Mouse (Mus musculus) C2C12 (cell line): Measurements from ENCODE around the gene Rps26. TPM values are rescaled to one million over a fixed set of nuclear protein-coding genes. Genes with fewer than 3 reads are reported as not detected.

Experiments used
- H3K27me3 ChIP-seq: one replicate; pipeline ENCODE4 v1.6.1; 2011; ENCODE audit not compliant: control insufficient read depth, insufficient read depth, insufficient read length
- H3K36me3 ChIP-seq: one replicate; pipeline ENCODE4 v1.6.1; 2011; ENCODE audit not compliant: control insufficient read depth, insufficient read depth
- H3K4me3 ChIP-seq: one replicate; pipeline ENCODE4 v1.5.1; 2011; ENCODE audit warnings: mild to moderate bottlenecking, control low read depth; ENCODE audit not compliant: poor library complexity, insufficient read depth, severe bottlenecking
- H3K79me2 ChIP-seq: one replicate; pipeline ENCODE4 v1.6.1; 2011; ENCODE audit not compliant: control insufficient read depth, insufficient read depth
- H3K79me3 ChIP-seq: one replicate; pipeline ENCODE4 v1.6.1; 2011; ENCODE audit warnings: low read depth, control low read depth
- H3ac ChIP-seq: one replicate; pipeline ENCODE3; 2011; ENCODE audit warnings: low read depth; ENCODE audit not compliant: control insufficient read depth, insufficient read length
- CEBPB ChIP-seq: IDR thresholded peaks from one replicate; pipeline ENCODE4 v1.6.1; 2011; ENCODE audit warnings: low read depth, mild to moderate bottlenecking, control low read depth, moderate library complexity
- CTCF ChIP-seq: IDR thresholded peaks from one replicate; pipeline ENCODE4 v1.5.1; 2011; ENCODE audit not compliant: control insufficient read depth, insufficient read depth, insufficient read length
- FOSL1 ChIP-seq: IDR thresholded peaks from one replicate; pipeline ENCODE4 v1.8.0; 2011; ENCODE audit warnings: mild to moderate bottlenecking, low read length; ENCODE audit not compliant: poor library complexity, insufficient read depth, severe bottlenecking
- MAX ChIP-seq: IDR thresholded peaks from one replicate; pipeline ENCODE4 v1.6.1; 2011; ENCODE audit warnings: mild to moderate bottlenecking, control low read depth
- MYOD1 ChIP-seq: IDR thresholded peaks from one replicate; pipeline ENCODE4 v1.6.1; 2011; ENCODE audit warnings: low read depth; ENCODE audit not compliant: control insufficient read depth, insufficient read length
- MYOG ChIP-seq: IDR thresholded peaks from one replicate; pipeline ENCODE4 v1.6.1; 2011; ENCODE audit not compliant: control insufficient read depth, insufficient read length; ENCODE audit errors: extremely low read depth
- USF1 ChIP-seq: IDR thresholded peaks from one replicate; pipeline ENCODE4 v1.6.1; 2011; ENCODE audit warnings: low read depth, mild to moderate bottlenecking, control low read depth, moderate library complexity
- polyA plus RNA-seq: library from polyadenylated mRNA; unstranded; fragments of >200 nt; fragmentation: generic; extraction: Trizol; gene quantifications from one replicate; pipeline ENCODE4 v1.2.1, GENCODE M21; 2012; ENCODE audit warnings: missing spikeins

Rps26 gene
- polyA plus RNA-seq, 1 experiment: 2,179 TPM

DNA sequence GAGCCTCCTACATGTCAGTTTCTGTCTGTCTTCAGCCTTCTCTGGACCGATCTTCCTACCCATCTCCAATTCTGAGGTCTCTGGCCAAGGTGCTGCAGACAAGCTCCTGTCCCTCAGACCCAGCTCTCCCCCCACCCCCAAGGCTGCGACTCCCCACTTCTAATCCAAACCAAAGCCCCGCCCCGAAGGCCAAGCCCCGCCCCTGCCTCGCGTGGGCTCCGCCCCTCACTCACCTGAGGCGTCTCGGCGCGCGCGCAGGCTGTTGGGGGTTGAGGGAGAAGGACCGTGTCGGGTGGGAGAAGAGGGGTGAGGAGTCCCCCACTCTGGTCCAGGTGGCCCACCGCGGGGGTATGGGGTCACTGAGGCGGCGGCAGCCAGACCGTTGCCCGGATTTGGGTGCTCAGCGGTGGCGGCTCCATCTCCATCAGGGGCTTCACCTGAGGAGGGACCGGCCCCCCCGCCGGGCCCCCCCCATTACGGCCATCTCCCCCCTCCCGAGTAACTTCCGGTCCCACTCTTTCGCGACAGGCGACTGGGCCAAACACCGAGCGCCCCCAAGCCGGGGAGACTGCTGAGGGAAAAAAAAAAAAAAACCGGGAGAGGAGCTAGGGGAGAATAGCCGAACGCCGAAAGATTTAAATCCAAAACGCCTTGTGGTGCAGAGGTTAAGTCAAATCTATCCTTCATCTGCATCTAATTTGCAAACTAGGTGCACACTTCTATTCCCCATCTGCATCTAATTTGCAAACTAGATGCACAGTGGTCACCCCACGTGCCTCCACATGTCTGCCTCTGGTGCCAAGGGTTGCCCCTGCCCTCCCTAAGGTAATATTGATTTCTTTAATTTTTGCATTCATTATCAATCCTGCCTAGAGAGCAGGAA, 42.5 kb upstream of the Rps26 start:
- Histone ChIP-seq H3K79me2 (no peaks in the 10 kb centered on the region), H3K79me3 (no peaks in the 10 kb centered on the region), H3K4me3 (no peak overlapping the region), H3ac (no peak overlapping the region), H3K36me3 (no peaks in the 10 kb centered on the region), H3K27me3 (no peaks in the 10 kb centered on the region)
- no peak for TF ChIP-seq MYOG
- TF ChIP-seq USF1: no peak
- no peak for TF ChIP-seq CTCF
- TF ChIP-seq FOSL1: no peak
- no peak for TF ChIP-seq MYOD1
- no peak for TF ChIP-seq CEBPB
- no peak for TF ChIP-seq MAX

DNA sequence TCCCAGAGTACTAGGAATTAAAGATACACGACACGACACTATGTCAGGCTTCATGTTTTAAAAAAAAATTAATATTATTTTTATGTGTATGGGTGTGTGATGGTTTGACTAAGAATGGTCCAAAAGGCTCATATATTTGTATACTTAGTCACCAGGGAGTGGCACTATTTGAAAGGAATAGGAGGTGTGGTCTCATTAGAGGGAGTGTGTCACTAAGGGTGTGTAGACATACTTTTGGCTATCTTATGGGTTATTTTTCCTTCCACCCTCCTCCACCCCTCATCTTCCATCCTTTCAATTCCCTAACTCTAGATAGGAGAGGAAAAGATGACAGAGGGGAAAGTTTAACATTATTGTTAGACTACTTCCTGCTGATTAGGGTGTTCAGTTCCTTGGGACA, 39.3 kb upstream of the Rps26 start:
- no peak overlapping the region for H3ac ChIP-seq
- no peaks in the 10 kb centered on the region for H3K79me2 ChIP-seq
- no peaks in the 10 kb centered on the region for H3K36me3 ChIP-seq
- no peak overlapping the region for H3K4me3 ChIP-seq
- no peaks in the 10 kb centered on the region for H3K79me3 ChIP-seq
- no peak for TF ChIP-seq USF1
- no peak for TF ChIP-seq CEBPB
- no peak for TF ChIP-seq MYOG
- TF ChIP-seq MYOD1: no peak
- TF ChIP-seq MAX: no peak
- no peak for TF ChIP-seq FOSL1
- TF ChIP-seq CTCF: no peak
- no peaks in the 10 kb centered on the region for H3K27me3 ChIP-seq

DNA sequence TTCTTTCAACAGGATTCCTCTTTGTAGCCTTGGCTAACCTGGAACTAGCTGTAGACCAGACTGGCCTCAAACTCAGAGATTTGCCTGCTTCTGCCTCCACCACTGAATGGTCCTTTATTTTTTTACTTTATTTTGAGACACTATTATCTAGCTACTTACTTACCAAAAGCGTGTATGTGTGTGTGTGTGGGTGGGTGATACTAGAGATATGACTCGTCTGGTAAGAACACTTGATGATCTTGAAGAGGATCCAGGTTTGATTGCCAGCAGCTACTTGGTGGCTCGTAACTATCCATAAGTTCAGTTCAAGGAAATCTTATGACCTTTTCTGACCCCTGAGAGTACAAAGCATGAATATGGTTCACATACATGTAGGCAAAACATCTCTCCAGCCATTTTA, 38.8 kb upstream of the Rps26 start:
- no peaks in the 10 kb centered on the region for H3K79me3 ChIP-seq
- no peaks in the 10 kb centered on the region for H3K27me3 ChIP-seq
- TF ChIP-seq USF1 (no peak), MYOG (no peak), MYOD1 (no peak), CEBPB (no peak)
- no peaks in the 10 kb centered on the region for H3K79me2 ChIP-seq
- no peaks in the 10 kb centered on the region for H3K36me3 ChIP-seq
- H3K4me3 ChIP-seq: no peak overlapping the region
- H3ac ChIP-seq: no peak overlapping the region

DNA sequence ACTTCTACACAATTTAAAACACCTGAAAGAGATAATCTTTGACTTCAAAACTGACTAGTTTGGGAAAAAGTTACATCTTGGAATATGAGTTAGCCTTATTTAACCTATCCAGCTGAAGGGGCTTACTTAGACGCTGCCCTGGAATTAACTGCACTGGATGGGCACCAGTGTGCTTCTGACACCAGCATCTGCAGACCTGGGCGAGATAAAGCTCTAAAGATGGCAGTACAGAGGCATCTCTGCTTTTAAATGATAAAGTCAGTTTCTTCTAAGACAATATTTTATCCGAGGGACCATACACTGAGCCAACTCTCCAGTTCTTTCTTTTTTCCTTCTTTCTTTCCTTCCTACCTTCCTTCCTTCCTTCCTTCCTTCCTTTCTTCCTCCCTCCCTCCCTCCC, 38.3 kb upstream of the Rps26 start:
- no peaks in the 10 kb centered on the region for H3K79me2 ChIP-seq
- H3K36me3 ChIP-seq: no peaks in the 10 kb centered on the region
- no peak overlapping the region for H3K4me3 ChIP-seq
- no peak overlapping the region for H3ac ChIP-seq
- TF ChIP-seq MYOD1: no peak
- TF ChIP-seq USF1: no peak
- no peak for TF ChIP-seq MAX
- no peak for TF ChIP-seq FOSL1
- TF ChIP-seq CEBPB: no peak
- no peak for TF ChIP-seq MYOG
- TF ChIP-seq CTCF: no peak
- H3K27me3 ChIP-seq: no peaks in the 10 kb centered on the region
- no peaks in the 10 kb centered on the region for H3K79me3 ChIP-seq

DNA sequence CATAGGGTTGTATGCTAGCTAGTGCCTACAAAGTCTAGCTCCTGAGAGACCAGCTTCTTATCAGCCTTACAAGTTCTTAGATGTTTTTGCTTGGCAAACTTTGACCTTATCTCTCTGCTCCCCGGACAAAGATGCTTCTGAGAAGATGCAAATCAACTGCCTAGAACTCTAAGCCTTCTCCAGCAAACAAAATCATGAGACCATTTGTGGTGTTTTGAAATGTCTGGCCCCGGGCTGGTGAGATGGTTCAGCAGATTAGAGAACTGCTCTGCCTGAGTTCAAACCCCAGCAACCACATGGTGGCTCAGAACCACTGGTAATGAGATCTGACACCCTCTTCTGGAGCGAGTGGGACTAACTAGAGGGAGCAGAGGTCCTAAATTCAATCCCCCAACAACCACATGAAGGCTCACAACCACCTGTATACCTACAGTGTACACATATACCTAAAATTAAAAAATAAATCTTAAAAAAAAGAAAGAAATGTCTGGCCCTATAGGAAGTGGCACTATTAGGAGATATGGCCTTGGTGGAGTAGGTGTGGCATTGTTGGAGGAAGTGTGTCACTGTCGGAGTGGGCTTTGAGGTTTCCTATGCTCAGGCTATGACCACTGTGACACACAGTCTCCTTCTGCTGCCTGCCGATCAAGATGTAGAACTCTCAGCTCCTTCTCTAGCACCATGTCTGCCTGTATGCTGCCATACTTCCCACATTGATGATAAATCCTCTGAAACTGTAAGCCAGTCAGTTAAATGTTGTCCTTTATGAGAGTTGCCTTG, 37.1 kb upstream of the Rps26 start:
- TF ChIP-seq CEBPB: no peak

DNA sequence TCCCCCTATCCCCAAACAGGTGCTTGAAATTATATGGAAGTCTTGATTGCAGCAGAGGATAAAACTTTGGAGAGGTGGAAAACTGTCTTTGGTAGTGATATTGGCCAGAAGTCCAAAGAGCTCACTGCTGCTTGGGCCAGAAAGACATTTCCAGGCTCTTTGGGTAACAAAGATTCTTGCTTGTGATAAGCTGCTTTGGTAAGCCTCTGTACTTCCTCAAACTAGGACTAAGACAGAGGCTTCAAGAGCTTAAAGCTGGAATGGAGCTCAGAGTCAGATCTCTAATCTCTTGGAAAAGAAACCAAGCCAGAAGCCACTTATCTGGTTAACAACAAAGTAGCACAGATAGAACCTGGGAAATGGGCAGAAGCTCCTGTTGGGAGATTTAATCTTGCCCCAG, 35.9 kb upstream of the Rps26 start:
- H3K79me3 ChIP-seq: no peaks in the 10 kb centered on the region
- H3K79me2 ChIP-seq: no peaks in the 10 kb centered on the region
- no peaks in the 10 kb centered on the region for H3K36me3 ChIP-seq
- no peak overlapping the region for H3K4me3 ChIP-seq
- TF ChIP-seq MYOD1: no peak
- no peak overlapping the region for H3ac ChIP-seq
- H3K27me3 ChIP-seq: no peaks in the 10 kb centered on the region

More for the DNA sequence above, 37.1 kb upstream of the Rps26 start:
- H3K4me3 ChIP-seq: no peak overlapping the region
- no peaks in the 10 kb centered on the region for H3K79me3 ChIP-seq
- no peaks in the 10 kb centered on the region for H3K27me3 ChIP-seq
- no peaks in the 10 kb centered on the region for H3K36me3 ChIP-seq
- no peaks in the 10 kb centered on the region for H3K79me2 ChIP-seq
- H3ac ChIP-seq: no peak overlapping the region
